Mouse (Mus musculus): ENCODE data around the gene Pitpnc1. TPM values are rescaled to one million over a fixed set of nuclear protein-coding genes. Genes with fewer than 3 reads are reported as not detected.
A peak's percentile ranks its signal among the peaks of the same experiment; 100 is the strongest.

The Pitpnc1 gene
- polyA plus RNA-seq, 1 experiment from 2014 or later, result 9.1 TPM

DNA sequence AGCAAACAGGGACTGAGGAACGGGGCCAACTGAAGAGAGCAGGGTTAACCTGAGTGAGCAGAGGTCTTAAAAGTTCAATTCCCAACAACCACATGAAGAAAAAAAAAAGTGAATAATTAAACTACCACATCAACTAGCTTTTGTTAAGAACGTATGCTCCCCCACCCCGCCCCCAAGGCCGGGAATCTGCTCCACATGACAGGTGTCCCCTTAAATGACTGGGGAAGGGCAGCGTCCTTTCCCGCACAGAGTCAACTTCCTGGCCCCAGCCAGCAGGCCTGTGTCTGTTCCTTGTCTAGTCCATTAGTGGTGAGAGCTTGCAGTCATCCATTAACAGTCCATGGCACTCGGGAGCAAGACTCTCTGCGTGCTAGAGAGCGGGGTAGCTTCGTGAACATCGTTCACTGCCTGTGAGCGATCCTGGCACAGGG lies 7.2 kb downstream of the Pitpnc1 start:
- WGBS (ENCODE audit: insufficient replicate concordance), result 82% methylated on average over 12 of the region's 12 CpGs
- no peak overlapping the region for H3K27ac ChIP-seq (ENCODE audit: low read depth)
- ATAC-seq, result no peak
- DNase-seq, result no peak
- no peak for TF ChIP-seq EP300 (IDR thresholded peaks at IDR 0.05; ENCODE audit: low read depth)
- no peak for TF ChIP-seq CTCF (IDR thresholded peaks at IDR 0.05; ENCODE audit: low read depth)
- 0 out of 2 replicates have a peak, but pooled peaks cover 2% of the 10 kb centered on the region for H3K36me3 ChIP-seq (replicated peaks; ENCODE audit: insufficient read depth, low read length)
- H3K4me2 ChIP-seq (ENCODE audit: low read depth, low read length), result no peak overlapping the region
- peaks cover 20% of the 10 kb centered on the region for H3K4me1 ChIP-seq (ENCODE audit: insufficient read depth)
- H3K27me3 ChIP-seq (ENCODE audit: insufficient read depth, low read length), result no peaks in the 10 kb centered on the region
- H3K9ac ChIP-seq (replicated peaks), result no peak overlapping the region
- no peak overlapping the region for H3K4me3 ChIP-seq (ENCODE audit: low read depth, low read length)
- no peaks in the 10 kb centered on the region for H3K9me3 ChIP-seq (ENCODE audit: low read length)

- peak; percentile 66 for TF ChIP-seq CTCF (IDR thresholded peaks at IDR 0.05; ENCODE audit: low read depth)
- no peak for TF ChIP-seq EP300 (IDR thresholded peaks at IDR 0.05; ENCODE audit: low read depth)
- peaks cover 16% of the 10 kb centered on the region for H3K4me1 ChIP-seq (ENCODE audit: insufficient read depth)
- no peak overlapping the region for H3K9ac ChIP-seq (replicated peaks)
- H3K36me3 ChIP-seq (replicated peaks; ENCODE audit: insufficient read depth, low read length), result 0 out of 2 replicates have a peak, but pooled peaks cover 2% of the 10 kb centered on the region
- DNase-seq (no peak), ATAC-seq (no peak)
- H3K27me3 ChIP-seq (ENCODE audit: insufficient read depth, low read length), result no peaks in the 10 kb centered on the region
- WGBS (ENCODE audit: insufficient replicate concordance), result 81% methylated on average over 3 of the region's 3 CpGs
- H3K27ac ChIP-seq (ENCODE audit: low read depth), result no peak overlapping the region
- H3K9me3 ChIP-seq (ENCODE audit: low read length), result no peaks in the 10 kb centered on the region
- no peak overlapping the region for H3K4me2 ChIP-seq (ENCODE audit: low read depth, low read length)
- H3K4me3 ChIP-seq (ENCODE audit: low read depth, low read length), result no peak overlapping the region
Observed at GRCm38 (mm10) chr11:107462478-107462877, 8.0 kb downstream of the Pitpnc1 start.

GRCm38 (mm10) chr11:107459828-107460227 lies 10.7 kb downstream of the Pitpnc1 start:
- H3K27me3 ChIP-seq (ENCODE audit: insufficient read depth, low read length), result no peaks in the 10 kb centered on the region

GRCm38 (mm10) chr11:107458986-107459385 lies 11.5 kb downstream of the Pitpnc1 start:
- Histone ChIP-seq H3K4me3 (ENCODE audit: low read depth, low read length) (no peak overlapping the region), H3K4me1 (ENCODE audit: insufficient read depth) (peaks cover 7% of the 10 kb centered on the region), H3K27ac (ENCODE audit: low read depth) (no peak overlapping the region), H3K9me3 (ENCODE audit: low read length) (no peaks in the 10 kb centered on the region), H3K36me3 (replicated peaks; ENCODE audit: insufficient read depth, low read length) (0 out of 2 replicates have a peak, but pooled peaks cover 2% of the 10 kb centered on the region), H3K4me2 (ENCODE audit: low read depth, low read length) (no peak overlapping the region), H3K27me3 (ENCODE audit: insufficient read depth, low read length) (no peaks in the 10 kb centered on the region), H3K9ac (replicated peaks) (no peak overlapping the region)
- no peak for TF ChIP-seq CTCF (IDR thresholded peaks at IDR 0.05; ENCODE audit: low read depth)
- TF ChIP-seq EP300 (IDR thresholded peaks at IDR 0.05; ENCODE audit: low read depth), result no peak
- ATAC-seq, result no peak
- no peak for DNase-seq
- WGBS (ENCODE audit: insufficient replicate concordance), result 70% methylated on average over 7 of the region's 7 CpGs

More at GRCm38 (mm10) chr11:107459828-107460227, 10.7 kb downstream of the Pitpnc1 start:
- no peak for TF ChIP-seq CTCF (IDR thresholded peaks at IDR 0.05; ENCODE audit: low read depth)
- TF ChIP-seq EP300 (IDR thresholded peaks at IDR 0.05; ENCODE audit: low read depth), result no peak
- H3K4me3 ChIP-seq (ENCODE audit: low read depth, low read length), result no peak overlapping the region
- H3K36me3 ChIP-seq (replicated peaks; ENCODE audit: insufficient read depth, low read length), result 0 out of 2 replicates have a peak, but pooled peaks cover 2% of the 10 kb centered on the region
- H3K4me1 ChIP-seq (ENCODE audit: insufficient read depth), result peaks cover 5% of the 10 kb centered on the region
- WGBS (ENCODE audit: insufficient replicate concordance), result 80% methylated on average over 7 of the region's 7 CpGs
- H3K27ac ChIP-seq (ENCODE audit: low read depth), result no peak overlapping the region
- H3K9ac ChIP-seq (replicated peaks), result no peak overlapping the region
- H3K9me3 ChIP-seq (ENCODE audit: low read length), result no peaks in the 10 kb centered on the region
- H3K4me2 ChIP-seq (ENCODE audit: low read depth, low read length), result no peak overlapping the region
- no peak for DNase-seq
- no peak for ATAC-seq

GRCm38 (mm10) chr11:107458286-107458685 lies 12.2 kb downstream of the Pitpnc1 start:
- H3K9me3 ChIP-seq (ENCODE audit: low read length), result no peaks in the 10 kb centered on the region
- peaks cover 7% of the 10 kb centered on the region for H3K4me1 ChIP-seq (ENCODE audit: insufficient read depth)
- DNase-seq, result no peak
- H3K27me3 ChIP-seq (ENCODE audit: insufficient read depth, low read length), result no peaks in the 10 kb centered on the region
- WGBS (ENCODE audit: insufficient replicate concordance), result 64% methylated on average over 12 of the region's 12 CpGs
- 0 out of 2 replicates have a peak, but pooled peaks cover 6% of the 10 kb centered on the region for H3K36me3 ChIP-seq (replicated peaks; ENCODE audit: insufficient read depth, low read length)
- no peak for ATAC-seq
- H3K4me3 ChIP-seq (ENCODE audit: low read depth, low read length), result no peak overlapping the region
- TF ChIP-seq EP300 (IDR thresholded peaks at IDR 0.05; ENCODE audit: low read depth) (no peak), CTCF (IDR thresholded peaks at IDR 0.05; ENCODE audit: low read depth) (no peak)
- no peak overlapping the region for H3K9ac ChIP-seq (replicated peaks)
- no peak overlapping the region for H3K4me2 ChIP-seq (ENCODE audit: low read depth, low read length)
- no peak overlapping the region for H3K27ac ChIP-seq (ENCODE audit: low read depth)

DNA sequence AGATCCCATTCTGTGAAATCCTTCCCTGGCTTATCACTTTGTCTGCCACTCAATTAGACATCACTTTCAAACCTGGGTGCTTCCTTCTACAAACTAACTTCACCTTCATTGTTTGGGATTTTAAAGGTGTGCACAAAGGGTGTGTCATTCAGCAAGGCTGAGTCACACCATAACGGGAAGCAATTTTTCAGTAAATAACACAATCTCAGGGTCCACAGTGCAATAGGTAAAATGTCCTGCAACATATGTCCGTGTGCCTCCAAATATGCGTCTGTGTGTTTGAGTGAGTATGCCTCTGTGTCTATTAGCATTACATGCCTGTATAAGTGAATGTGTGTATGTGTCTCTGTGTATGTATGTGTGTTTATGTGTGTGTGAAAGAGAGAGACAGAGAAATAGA lies 13.2 kb downstream of the Pitpnc1 start:
- Histone ChIP-seq H3K27ac (ENCODE audit: low read depth) (peak overlapping the region; percentile 17), H3K27me3 (ENCODE audit: insufficient read depth, low read length) (no peaks in the 10 kb centered on the region), H3K4me1 (ENCODE audit: insufficient read depth) (peaks cover 7% of the 10 kb centered on the region), H3K9me3 (ENCODE audit: low read length) (no peaks in the 10 kb centered on the region), H3K4me2 (ENCODE audit: low read depth, low read length) (no peak overlapping the region), H3K36me3 (replicated peaks; ENCODE audit: insufficient read depth, low read length) (0 out of 2 replicates have a peak, but pooled peaks cover 6% of the 10 kb centered on the region), H3K4me3 (ENCODE audit: low read depth, low read length) (no peak overlapping the region), H3K9ac (replicated peaks) (no peak overlapping the region)
- 79% methylated on average over 3 of the region's 3 CpGs for WGBS (ENCODE audit: insufficient replicate concordance)
- no peak for DNase-seq
- TF ChIP-seq CTCF (IDR thresholded peaks at IDR 0.05; ENCODE audit: low read depth) (no peak), EP300 (IDR thresholded peaks at IDR 0.05; ENCODE audit: low read depth) (no peak)
- ATAC-seq, result no peak
